Mouse (Mus musculus) CH12.LX (cell line): ENCODE results near the gene Atp6v1g2. TPM values are rescaled to one million over a fixed set of nuclear protein-coding genes. Genes with fewer than 3 reads are reported as not detected.

Source experiments
- DNase-seq: peaks from one replicate; pipeline ENCODE4 v3.0.0-alpha.2; 2013; ENCODE audit errors: extremely low read depth
- H3K27ac ChIP-seq: 2 replicates; pipeline ENCODE4 v1.5.1; 2012; ENCODE audit warnings: low read depth, mild to moderate bottlenecking, control low read depth, moderate library complexity; ENCODE audit not compliant: insufficient read depth
- H3K27me3 ChIP-seq: replicated peaks from 2 replicates; pipeline ENCODE3; 2012; ENCODE audit warnings: inconsistent platforms
- H3K36me3 ChIP-seq, 2 experiments: replicated peaks in 1 of 2; 2 replicates each; pipeline versions ENCODE3 to v1.6.1; 2012; ENCODE audit warnings: inconsistent platforms in 1 of 2, low read length in 1 of 2, mild to moderate bottlenecking in 1 of 2, mixed read lengths in 1 of 2, moderate library complexity in 1 of 2; ENCODE audit not compliant: control insufficient read depth in 1 of 2, insufficient read depth in 1 of 2
- H3K4me1 ChIP-seq, 2 experiments: 2 replicates each; pipeline ENCODE4 v1.6.1; 2012; ENCODE audit warnings: inconsistent platforms in 1 of 2, moderate library complexity in 1 of 2; ENCODE audit not compliant: insufficient read depth in 2 of 2, control insufficient read depth in 1 of 2
- H3K4me2 ChIP-seq: 2 replicates; pipeline ENCODE4 v1.6.1; 2012; ENCODE audit warnings: low read depth, mild to moderate bottlenecking, control low read depth; ENCODE audit not compliant: poor library complexity, insufficient read depth, severe bottlenecking
- H3K4me3 ChIP-seq, 3 experiments: fragments of 150-350 bp in 1 of 3; sonication (generic) in 1 of 3; replicated peaks in 1 of 3; 2 replicates each; pipeline versions ENCODE3 to v1.5.1; 2011 to 2012; ENCODE audit warnings: low read depth in 2 of 3, low read length in 2 of 3, mild to moderate bottlenecking in 2 of 3, moderate library complexity in 2 of 3, control low read depth in 1 of 3, improper control_type of control experiment in 1 of 3, inconsistent platforms in 1 of 3, mixed read lengths in 1 of 3; ENCODE audit not compliant: poor library complexity in 1 of 3
- H3K79me2 ChIP-seq: replicated peaks from 2 replicates; pipeline ENCODE4 v1.6.1; 2012; ENCODE audit warnings: mild to moderate bottlenecking, moderate library complexity; ENCODE audit not compliant: control insufficient read depth, poor library complexity, insufficient read depth, severe bottlenecking; ENCODE audit errors: extremely low read depth
- H3K9ac ChIP-seq: 2 replicates; pipeline ENCODE4 v1.6.1; 2012; ENCODE audit warnings: low read depth, mild to moderate bottlenecking, control low read depth, moderate library complexity; ENCODE audit not compliant: insufficient read depth
- H3K9me3 ChIP-seq: replicated peaks from 2 replicates; pipeline ENCODE3; 2012; ENCODE audit warnings: low read length, inconsistent platforms, mixed read lengths
- BHLHE40 ChIP-seq: IDR thresholded peaks from 2 replicates; pipeline ENCODE4 v1.6.1; 2011; ENCODE audit warnings: mild to moderate bottlenecking, low read depth, low read length, improper control_type of control experiment
- CHD1 ChIP-seq: IDR thresholded peaks from 2 replicates; pipeline ENCODE4 v1.6.1; 2012; ENCODE audit warnings: low read depth, low read length, improper control_type of control experiment, inconsistent platforms
- CHD2 ChIP-seq: IDR thresholded peaks from 2 replicates; pipeline ENCODE4 v1.6.1; 2011; ENCODE audit warnings: low read length, improper control_type of control experiment
- CTCF ChIP-seq, 2 experiments: IDR thresholded peaks in 1 of 2; conservative IDR thresholded peaks in 1 of 2; 2 replicates each; pipeline ENCODE4 v1.5.1; 2011 to 2012; ENCODE audit warnings: low read depth in 2 of 2, low read length in 2 of 2, improper control_type of control experiment in 1 of 2, inconsistent platforms in 1 of 2, mild to moderate bottlenecking in 1 of 2, moderate library complexity in 1 of 2
- ELF1 ChIP-seq: IDR thresholded peaks from 2 replicates; pipeline ENCODE4 v1.6.1; 2014; ENCODE audit warnings: low read depth, mild to moderate bottlenecking, inconsistent platforms, low read length, improper control_type of control experiment
- EP300 ChIP-seq: IDR thresholded peaks from 2 replicates; pipeline ENCODE4 v1.6.1; 2011; ENCODE audit warnings: low read length, improper control_type of control experiment
- ETS1 ChIP-seq: conservative IDR thresholded peaks from 2 replicates; pipeline ENCODE4 v1.6.1; 2012; ENCODE audit warnings: low read depth, mild to moderate bottlenecking, inconsistent platforms, low read length, improper control_type of control experiment, moderate library complexity
- HCFC1 ChIP-seq: IDR thresholded peaks from 2 replicates; pipeline ENCODE4 v1.6.1; 2012; ENCODE audit warnings: low read depth, mild to moderate bottlenecking, inconsistent platforms, low read length, improper control_type of control experiment
- IRF4 ChIP-seq: IDR thresholded peaks from 2 replicates; pipeline ENCODE4 v1.6.1; 2014; ENCODE audit warnings: low read depth, mild to moderate bottlenecking, inconsistent platforms, low read length, improper control_type of control experiment
- JUN ChIP-seq: IDR thresholded peaks from 2 replicates; pipeline ENCODE4 v1.6.1; 2011; ENCODE audit warnings: low read depth, mild to moderate bottlenecking, low read length, improper control_type of control experiment, moderate library complexity; ENCODE audit not compliant: insufficient read depth
- JUND ChIP-seq: conservative IDR thresholded peaks from 2 replicates; pipeline ENCODE4 v1.6.1; 2011; ENCODE audit warnings: low read depth, low read length, improper control_type of control experiment
- MAFK ChIP-seq: IDR thresholded peaks from 2 replicates; pipeline ENCODE4 v1.6.1; 2011; ENCODE audit warnings: low read length, improper control_type of control experiment; ENCODE audit not compliant: insufficient replicate concordance
- MAX ChIP-seq: IDR thresholded peaks from 2 replicates; pipeline ENCODE4 v1.6.1; 2011; ENCODE audit warnings: low read length, improper control_type of control experiment
- MEF2A ChIP-seq: IDR thresholded peaks from 2 replicates; pipeline ENCODE4 v1.6.1; 2014; ENCODE audit warnings: low read depth, mild to moderate bottlenecking, inconsistent platforms, low read length, improper control_type of control experiment, borderline replicate concordance
- MXI1 ChIP-seq: IDR thresholded peaks from 2 replicates; pipeline ENCODE4 v1.6.1; 2011; ENCODE audit warnings: mild to moderate bottlenecking, low read depth, low read length, improper control_type of control experiment
- MYC ChIP-seq: IDR thresholded peaks from 2 replicates; pipeline ENCODE4 v1.6.1; 2011; ENCODE audit warnings: low read depth, mild to moderate bottlenecking, improper control_type of control experiment, low read length
- NRF1 ChIP-seq: IDR thresholded peaks from 2 replicates; pipeline ENCODE4 v1.6.1; 2014; ENCODE audit warnings: low read depth, mild to moderate bottlenecking, inconsistent platforms, low read length, improper control_type of control experiment, moderate library complexity
- POLR2AphosphoS2 ChIP-seq: IDR thresholded peaks from 2 replicates; pipeline ENCODE4 v1.6.1; 2011; ENCODE audit warnings: low read depth, low read length, improper control_type of control experiment
- RCOR1 ChIP-seq: conservative IDR thresholded peaks from 2 replicates; pipeline ENCODE4 v1.6.1; 2012; ENCODE audit warnings: low read depth, mild to moderate bottlenecking, inconsistent platforms, low read length, improper control_type of control experiment
- SIN3A ChIP-seq: IDR thresholded peaks from 2 replicates; pipeline ENCODE4 v1.6.1; 2012; ENCODE audit warnings: low read length, improper control_type of control experiment, inconsistent platforms
- SMC3 ChIP-seq: IDR thresholded peaks from 2 replicates; pipeline ENCODE4 v1.6.1; 2011; ENCODE audit warnings: low read depth, low read length, improper control_type of control experiment
- TCF12 ChIP-seq: IDR thresholded peaks from 2 replicates; pipeline ENCODE4 v1.6.1; 2014; ENCODE audit warnings: low read depth, mild to moderate bottlenecking, inconsistent platforms, low read length, improper control_type of control experiment
- UBTF ChIP-seq: IDR thresholded peaks from 2 replicates; pipeline ENCODE4 v1.6.1; 2012; ENCODE audit warnings: low read depth, mild to moderate bottlenecking, inconsistent platforms, low read length, improper control_type of control experiment, moderate library complexity
- USF1 ChIP-seq: IDR thresholded peaks from 2 replicates; pipeline ENCODE4 v1.6.1; 2014; ENCODE audit warnings: low read depth, mild to moderate bottlenecking, inconsistent platforms, low read length, improper control_type of control experiment
- ZNF384 ChIP-seq: IDR thresholded peaks from 2 replicates; pipeline ENCODE4 v1.6.1; 2012; ENCODE audit warnings: low read depth, low read length, improper control_type of control experiment, inconsistent platforms
- dilution Hi-C: fragments of 300-500 bp; cut with MboI; formaldehyde crosslinking; loops from 2 replicates; pipeline ENCODE4 v1.14.3; 2020; ENCODE audit warnings: low sequenced_read_pairs; ENCODE audit not compliant: extremely low pct_unique_long_range_greater_than_20kb, extremely low pct_ligation_motif_present
- in situ Hi-C: fragments of 300-500 bp; cut with MboI; formaldehyde crosslinking; loops from 3 replicates; pipeline ENCODE4 v1.14.3; 2019; ENCODE audit warnings: low sequenced_read_pairs, low pct_ligation_motif_present, low pct_unique_long_range_greater_than_20kb, mixed read lengths
- polyA plus RNA-seq: library from polyadenylated mRNA; unstranded; fragments of >175 nt; gene quantifications from 2 replicates; pipeline ENCODE4 v1.2.1, GENCODE M21; 2012; ENCODE audit warnings: low read depth; ENCODE audit not compliant: insufficient read length
- total RNA-seq, 2 experiments: library from RNA; depleted of rRNA; stranded (reverse); fragments of 300-350 nt in 1 of 2; fragments of >200 nt in 1 of 2; gene quantifications; 2 replicates each; pipeline ENCODE4 v1.2.3; 2012 to 2014

Atp6v1g2 gene
- total and polyA plus RNA-seq, 3 experiments, result 0.23 to 1.4 (median 0.76) TPM

DNA sequence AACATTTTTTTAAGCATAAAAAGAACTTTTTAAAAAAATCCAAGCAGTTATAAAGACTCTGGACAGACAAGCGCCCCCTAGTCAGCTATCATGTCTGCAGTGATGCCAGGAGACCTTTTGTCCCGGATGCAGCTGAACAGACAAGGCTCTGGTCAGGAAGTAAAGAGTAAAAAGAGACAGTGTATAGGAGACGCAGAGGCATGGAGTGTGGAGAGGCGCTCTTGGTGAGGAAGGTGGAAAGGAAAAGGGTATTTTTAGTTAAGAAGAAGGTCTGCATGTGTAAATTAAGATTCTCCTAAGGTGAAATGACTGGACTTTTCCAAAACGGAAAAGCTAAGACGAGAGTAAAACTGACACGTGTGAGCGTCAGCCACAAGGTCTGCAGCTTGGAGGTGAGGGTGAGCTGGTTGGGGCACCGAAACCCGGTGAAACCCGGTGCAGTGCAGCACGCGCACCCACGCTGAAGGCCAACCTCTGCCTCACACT lies 6.9 kb upstream of the Atp6v1g2 start:
- Histone ChIP-seq H3K36me3 (peaks cover 54 to 79% of the 10 kb centered on the region in 2 experiments), H3K4me1 (peaks cover 20 to 78% of the 10 kb centered on the region in 2 experiments), H3K4me2 (peak overlapping the region; percentile 37), H3K9me3 (no peaks in the 10 kb centered on the region), H3K9ac (no peak overlapping the region), H3K4me3 (no peak overlapping the region), H3K27me3 (no peaks in the 10 kb centered on the region), H3K27ac (0 out of 2 replicates have a peak overlapping the region, but pooled peaks have one; percentile 36), H3K79me2 (peaks cover 11% of the 10 kb centered on the region)
- no peak for DNase-seq
- dilution Hi-C loops (no loop called here), in situ Hi-C loops (no loop called here)
- TF ChIP-seq ZNF384, result no peak
- TF ChIP-seq MXI1, result peak; percentile 24; the same call in 1 of the 2 replicates
- TF ChIP-seq POLR2AphosphoS2, result no peak
- TF ChIP-seq SIN3A, result peak; percentile 60; the same call in 1 of the 2 replicates
- peak; percentile 78 for TF ChIP-seq JUND
- TF ChIP-seq CHD1, result no peak
- peak; percentile 52 for TF ChIP-seq TCF12
- TF ChIP-seq CHD2, result peak; percentile 25; the same call in 1 of the 2 replicates
- peak; percentile 71; the same call in 1 of the 2 replicates for TF ChIP-seq UBTF
- TF ChIP-seq MYC, result peak; percentile 74
- TF ChIP-seq BHLHE40, result peak; percentile 98
- TF ChIP-seq ETS1, result peak; percentile 85
- peak; percentile 79 for TF ChIP-seq MEF2A
- TF ChIP-seq SMC3, result peak; percentile 14; the same call in 1 of the 2 replicates
- 0 out of 2 replicates have a peak, but pooled peaks have one; percentile 43 for TF ChIP-seq MAFK
- TF ChIP-seq NRF1, result 0 out of 2 replicates have a peak, but pooled peaks have one; percentile 6
- TF ChIP-seq HCFC1, result no peak
- 0 out of 2 replicates have a peak, but pooled peaks have one; percentile 48 for TF ChIP-seq RCOR1
- no peak for TF ChIP-seq USF1
- peak; percentile 58 for TF ChIP-seq JUN
- TF ChIP-seq CTCF (conservative IDR thresholded peaks at IDR 0.05 in 1 of 2, IDR thresholded peaks at IDR 0.05 in 1 of 2; ENCODE audit: low read depth in 2 of 2, low read length in 2 of 2), result peak in 1 of 2 experiments; percentile 47; a peak in 2 of 4 replicates
- TF ChIP-seq MAX, result peak; percentile 53; the same call in 1 of the 2 replicates
- peak; percentile 78 for TF ChIP-seq EP300
- peak; percentile 30; the same call in 1 of the 2 replicates for TF ChIP-seq ELF1
- peak; percentile 76 for TF ChIP-seq IRF4
